Mouse (Mus musculus): ENCODE data around the gene Calu. TPM values are rescaled to one million over a fixed set of nuclear protein-coding genes. Genes with fewer than 3 reads are reported as not detected.
"Not testable (repeated sequence)": the region's sequence is repeated elsewhere in the genome, so short reads cannot be mapped to it uniquely, and the experiment has no call there.

Calu gene
- polyA plus RNA-seq, 1 experiment: 19.3 TPM

GRCm38 (mm10) chr6:29317286-29317685 lies 30.6 kb upstream of the Calu start:
- TF ChIP-seq POLR2A (IDR thresholded peaks at IDR 0.05; ENCODE audit: low read depth, low read length) (no peak), CTCF (IDR thresholded peaks at IDR 0.05; ENCODE audit: extremely low read depth, insufficient read length, insufficient replicate concordance, low read depth, low read length) (no peak)
- 50% methylated on average over 2 of the region's 2 CpGs for WGBS

GRCm38 (mm10) chr6:29317941-29318340 lies 29.9 kb upstream of the Calu start:
- Histone ChIP-seq H3K4me1 (ENCODE audit: control insufficient read depth, insufficient read depth, insufficient read length, low read length) (no peaks in the 10 kb centered on the region), H3K4me3 (ENCODE audit: low read depth, low read length) (no peak overlapping the region), H3K27me3 (ENCODE audit: control insufficient read depth, insufficient read depth, low read length) (no peaks in the 10 kb centered on the region), H3K27ac (ENCODE audit: insufficient read depth, low read depth, low read length) (no peak overlapping the region), H3K36me3 (ENCODE audit: control insufficient read depth, insufficient read depth, low read length) (no peaks in the 10 kb centered on the region)
- TF ChIP-seq POLR2A (IDR thresholded peaks at IDR 0.05; ENCODE audit: low read depth, low read length) (no peak), CTCF (IDR thresholded peaks at IDR 0.05; ENCODE audit: extremely low read depth, insufficient read length, insufficient replicate concordance, low read depth, low read length) (no peak)
- WGBS: 66% methylated on average over 3 of the region's 3 CpGs

More at GRCm38 (mm10) chr6:29317286-29317685, 30.6 kb upstream of the Calu start:
- Histone ChIP-seq H3K27me3 (ENCODE audit: control insufficient read depth, insufficient read depth, low read length) (no peaks in the 10 kb centered on the region), H3K4me3 (ENCODE audit: low read depth, low read length) (no peak overlapping the region), H3K27ac (ENCODE audit: insufficient read depth, low read depth, low read length) (no peak overlapping the region), H3K36me3 (ENCODE audit: control insufficient read depth, insufficient read depth, low read length) (no peaks in the 10 kb centered on the region), H3K4me1 (ENCODE audit: control insufficient read depth, insufficient read depth, insufficient read length, low read length) (no peaks in the 10 kb centered on the region)

GRCm38 (mm10) chr6:29318879-29319278 lies 29.0 kb upstream of the Calu start, which contains the start of gene Fam71f1:
Gene Fam71f1, plus strand, starts transcription at chr6:29319140.
- Histone ChIP-seq H3K4me1 (ENCODE audit: control insufficient read depth, insufficient read depth, insufficient read length, low read length) (no peaks in the 10 kb centered on the region), H3K27ac (ENCODE audit: insufficient read depth, low read depth, low read length) (no peak within 1 kb of the TSS), H3K36me3 (ENCODE audit: control insufficient read depth, insufficient read depth, low read length) (no peaks in the 10 kb centered on the region), H3K27me3 (ENCODE audit: control insufficient read depth, insufficient read depth, low read length) (no peaks in the 10 kb centered on the region), H3K4me3 (ENCODE audit: low read depth, low read length) (no peak within 1 kb of the TSS)
- no peak for TF ChIP-seq CTCF (IDR thresholded peaks at IDR 0.05; ENCODE audit: extremely low read depth, insufficient read length, insufficient replicate concordance, low read depth, low read length)
- no peak for TF ChIP-seq POLR2A (IDR thresholded peaks at IDR 0.05; ENCODE audit: low read depth, low read length)
- WGBS: 57% methylated on average over 5 of the region's 5 CpGs

DNA sequence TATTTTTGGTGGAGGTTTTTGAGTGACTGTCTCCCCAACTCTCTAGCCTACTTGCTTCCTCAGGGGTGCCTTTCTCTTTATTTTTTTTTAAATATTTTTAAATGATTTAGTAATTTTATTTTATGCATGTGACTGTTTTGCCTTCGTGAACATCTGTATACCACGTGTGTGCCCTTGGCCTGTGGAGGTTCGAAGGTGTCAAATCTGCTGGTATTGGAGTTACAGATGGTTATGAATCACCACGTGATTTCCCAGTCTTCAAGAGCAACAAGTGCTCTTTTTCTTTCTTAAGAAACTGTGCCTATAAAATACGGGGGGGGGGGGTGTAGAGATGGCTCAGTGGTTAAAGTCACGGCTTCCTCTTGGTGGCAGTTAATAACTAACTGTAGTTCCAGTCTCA lies 26.3 kb upstream of the Calu start:
- TF ChIP-seq CTCF (IDR thresholded peaks at IDR 0.05; ENCODE audit: extremely low read depth, insufficient read length, insufficient replicate concordance, low read depth, low read length): no peak
- Histone ChIP-seq H3K27me3 (ENCODE audit: control insufficient read depth, insufficient read depth, low read length) (no peaks in the 10 kb centered on the region), H3K4me1 (ENCODE audit: control insufficient read depth, insufficient read depth, insufficient read length, low read length) (no peaks in the 10 kb centered on the region), H3K27ac (ENCODE audit: insufficient read depth, low read depth, low read length) (no peak overlapping the region), H3K36me3 (ENCODE audit: control insufficient read depth, insufficient read depth, low read length) (no peaks in the 10 kb centered on the region), H3K4me3 (ENCODE audit: low read depth, low read length) (no peak overlapping the region)
- WGBS: 75% methylated on average over 6 of the region's 6 CpGs

DNA sequence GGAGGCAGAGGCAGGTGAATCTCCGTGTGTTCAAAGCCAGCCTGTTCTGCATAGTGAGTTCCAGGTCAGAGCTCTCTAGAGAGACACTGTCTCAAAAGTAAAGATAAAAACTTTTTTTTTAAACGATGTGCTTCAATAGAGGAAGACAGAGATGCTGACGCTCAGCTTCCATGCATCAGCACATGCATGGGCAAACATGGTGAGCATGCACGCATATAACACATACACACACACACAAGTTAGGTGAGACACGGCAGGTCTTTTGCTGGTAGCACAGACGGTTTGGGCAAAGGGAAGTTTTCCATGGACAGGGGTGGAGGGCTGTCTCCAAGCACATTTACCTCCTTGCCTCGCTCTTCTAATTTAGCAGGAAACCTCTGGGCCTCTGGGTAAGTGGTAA lies 25.7 kb upstream of the Calu start:
- Histone ChIP-seq H3K27me3 (ENCODE audit: control insufficient read depth, insufficient read depth, low read length) (no peaks in the 10 kb centered on the region), H3K4me3 (ENCODE audit: low read depth, low read length) (no peak overlapping the region), H3K27ac (ENCODE audit: insufficient read depth, low read depth, low read length) (no peak overlapping the region), H3K36me3 (ENCODE audit: control insufficient read depth, insufficient read depth, low read length) (no peaks in the 10 kb centered on the region), H3K4me1 (ENCODE audit: control insufficient read depth, insufficient read depth, insufficient read length, low read length) (no peaks in the 10 kb centered on the region)
- TF ChIP-seq CTCF (IDR thresholded peaks at IDR 0.05; ENCODE audit: extremely low read depth, insufficient read length, insufficient replicate concordance, low read depth, low read length) (no peak), POLR2A (IDR thresholded peaks at IDR 0.05; ENCODE audit: low read depth, low read length) (no peak)
- 88% methylated on average over 7 of the region's 7 CpGs for WGBS

GRCm38 (mm10) chr6:29322735-29323134 lies 25.1 kb upstream of the Calu start:
- no peak for TF ChIP-seq CTCF (IDR thresholded peaks at IDR 0.05; ENCODE audit: extremely low read depth, insufficient read length, insufficient replicate concordance, low read depth, low read length)
- TF ChIP-seq POLR2A (IDR thresholded peaks at IDR 0.05; ENCODE audit: low read depth, low read length): no peak
- WGBS: 68% methylated on average over 4 of the region's 4 CpGs
- H3K4me3 ChIP-seq (ENCODE audit: low read depth, low read length): no peak overlapping the region
- no peaks in the 10 kb centered on the region for H3K36me3 ChIP-seq (ENCODE audit: control insufficient read depth, insufficient read depth, low read length)
- no peak overlapping the region for H3K27ac ChIP-seq (ENCODE audit: insufficient read depth, low read depth, low read length)
- H3K4me1 ChIP-seq (ENCODE audit: control insufficient read depth, insufficient read depth, insufficient read length, low read length): no peaks in the 10 kb centered on the region
- no peaks in the 10 kb centered on the region for H3K27me3 ChIP-seq (ENCODE audit: control insufficient read depth, insufficient read depth, low read length)

GRCm38 (mm10) chr6:29326961-29327360 lies 20.9 kb upstream of the Calu start:
- Histone ChIP-seq H3K4me3 (ENCODE audit: low read depth, low read length) (no peak overlapping the region), H3K27ac (ENCODE audit: insufficient read depth, low read depth, low read length) (no peak overlapping the region), H3K4me1 (ENCODE audit: control insufficient read depth, insufficient read depth, insufficient read length, low read length) (no peaks in the 10 kb centered on the region), H3K36me3 (ENCODE audit: control insufficient read depth, insufficient read depth, low read length) (no peaks in the 10 kb centered on the region), H3K27me3 (ENCODE audit: control insufficient read depth, insufficient read depth, low read length) (no peaks in the 10 kb centered on the region)
- 77% methylated on average over 9 of the region's 9 CpGs for WGBS
- TF ChIP-seq POLR2A (IDR thresholded peaks at IDR 0.05; ENCODE audit: low read depth, low read length) (no peak), CTCF (IDR thresholded peaks at IDR 0.05; ENCODE audit: extremely low read depth, insufficient read length, insufficient replicate concordance, low read depth, low read length) (no peak)

DNA sequence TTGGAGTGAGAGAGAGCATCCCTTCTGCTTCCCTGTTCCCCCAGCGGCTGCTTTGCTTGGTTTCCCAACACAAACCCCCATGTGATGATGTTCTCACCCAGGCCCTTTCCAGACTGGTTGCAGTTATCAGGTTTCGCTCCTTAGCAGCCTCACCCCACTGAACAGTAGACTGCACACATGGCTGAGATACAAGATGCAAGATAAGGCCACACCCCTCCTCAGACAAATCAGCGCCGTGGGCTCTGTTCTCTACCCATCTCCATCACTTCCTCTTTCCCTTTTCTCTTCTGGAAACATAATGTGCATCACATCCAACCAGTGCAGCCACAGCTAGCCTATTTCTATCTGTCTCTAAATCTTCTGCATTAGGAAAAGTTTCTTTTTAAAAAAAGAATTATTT lies 18.4 kb upstream of the Calu start:
- Histone ChIP-seq H3K27ac (ENCODE audit: insufficient read depth, low read depth, low read length) (no peak overlapping the region), H3K36me3 (ENCODE audit: control insufficient read depth, insufficient read depth, low read length) (no peaks in the 10 kb centered on the region), H3K4me3 (ENCODE audit: low read depth, low read length) (no peak overlapping the region), H3K27me3 (ENCODE audit: control insufficient read depth, insufficient read depth, low read length) (no peaks in the 10 kb centered on the region), H3K4me1 (ENCODE audit: control insufficient read depth, insufficient read depth, insufficient read length, low read length) (no peaks in the 10 kb centered on the region)
- no peak for TF ChIP-seq CTCF (IDR thresholded peaks at IDR 0.05; ENCODE audit: extremely low read depth, insufficient read length, insufficient replicate concordance, low read depth, low read length)
- no peak for TF ChIP-seq POLR2A (IDR thresholded peaks at IDR 0.05; ENCODE audit: low read depth, low read length)
- WGBS: 33% methylated on average over 4 of the region's 4 CpGs

- not testable (repeated sequence) for H3K27ac ChIP-seq (ENCODE audit: insufficient read depth, low read depth, low read length); H3K4me1 ChIP-seq (ENCODE audit: control insufficient read depth, insufficient read depth, insufficient read length, low read length); H3K4me3 ChIP-seq (ENCODE audit: low read depth, low read length); H3K27me3 ChIP-seq (ENCODE audit: control insufficient read depth, insufficient read depth, low read length); H3K36me3 ChIP-seq (ENCODE audit: control insufficient read depth, insufficient read depth, low read length)
- WGBS: 83% methylated on average over 2 of the region's 2 CpGs
Observed at GRCm38 (mm10) chr6:29346512-29346911, 1.4 kb upstream of the Calu start.

All from small intestine, adult 2 months (tissue).